Mouse (Mus musculus) left cerebral cortex, adult 2 months (tissue): ENCODE data around the gene Cdkal1. TPM values are rescaled to one million over a fixed set of nuclear protein-coding genes. Genes with fewer than 3 reads are reported as not detected.

Experiments
- DNase-seq, 2 experiments: peaks; one replicate each; pipeline ENCODE4 v3.0.0; 2021 to 2022; ENCODE audit warnings: low spot score in 2 of 2, mixed read lengths in 1 of 2; ENCODE audit errors: extremely low spot score in 1 of 2
- H3K27ac ChIP-seq: fragments of 200-600 bp; 2 replicates; pipeline ENCODE4 v1.8.1; 2022
- H3K4me3 ChIP-seq: fragments of 200-600 bp; 2 replicates; pipeline ENCODE4 v1.8.1; 2022
- CTCF ChIP-seq: fragments of 200-600 bp; IDR thresholded peaks from 2 replicates; pipeline ENCODE4 v1.8.1; 2022; ENCODE audit warnings: antibody characterized with exemption, mild to moderate bottlenecking, moderate library complexity
- intact Hi-C: fragments of 180-260 bp; cut with DNase I; formaldehyde crosslinking; loops from one replicate; pipeline ENCODE4 v1.15.1; 2025
- total RNA-seq, 2 experiments: library from RNA; stranded (reverse); gene quantifications; 2 replicates each; pipeline ENCODE4 v1.2.3; 2021

The Cdkal1 gene
- total RNA-seq, 2 experiments from 2014 or later, result 23.2 to 23.8 TPM

DNA sequence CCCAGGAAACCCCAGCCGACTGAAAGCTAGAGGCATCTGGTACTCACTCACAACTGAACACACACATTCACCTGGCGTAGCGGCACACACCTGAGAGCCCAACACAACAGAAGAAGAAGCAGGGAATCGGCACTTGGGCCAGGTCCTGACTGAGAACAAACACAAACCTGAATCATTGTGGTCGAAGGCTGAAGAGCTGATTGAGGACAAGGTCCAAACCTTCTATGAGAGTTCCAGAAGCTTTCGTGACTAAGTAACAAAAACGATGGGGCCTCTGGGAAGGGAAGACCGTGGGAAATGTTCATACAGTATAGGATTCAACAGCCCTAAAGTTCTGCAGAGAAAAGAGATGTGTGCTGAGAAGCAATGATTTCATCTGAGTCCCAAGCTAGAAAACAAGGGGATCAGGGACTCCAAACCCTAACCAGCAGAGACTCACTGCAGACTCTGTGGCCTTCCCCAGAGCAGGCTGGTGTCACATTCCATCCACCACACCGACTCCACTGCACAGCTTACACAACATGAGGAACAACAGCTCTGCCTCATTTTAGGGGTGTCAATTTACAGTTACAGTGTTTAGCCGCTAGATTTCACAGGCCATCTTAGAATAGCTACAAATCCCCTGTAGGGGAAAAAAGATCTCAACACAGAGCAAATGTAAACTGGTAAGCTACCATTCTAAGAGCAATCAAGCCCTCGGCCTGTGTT is 175.8 kb downstream of the Cdkal1 start:
- H3K27ac ChIP-seq, result no peak overlapping the region
- H3K4me3 ChIP-seq, result no peak overlapping the region
- DNase-seq, result no peak
- intact Hi-C loops, result no loop called here
- no peak for TF ChIP-seq CTCF

GRCm38 (mm10) chr13:29677559-29677958 is 177.9 kb downstream of the Cdkal1 start:
- Histone ChIP-seq H3K4me3 (no peak overlapping the region), H3K27ac (no peak overlapping the region)
- TF ChIP-seq CTCF, result no peak
- intact Hi-C loops, result no loop called here
- no peak for DNase-seq

DNA sequence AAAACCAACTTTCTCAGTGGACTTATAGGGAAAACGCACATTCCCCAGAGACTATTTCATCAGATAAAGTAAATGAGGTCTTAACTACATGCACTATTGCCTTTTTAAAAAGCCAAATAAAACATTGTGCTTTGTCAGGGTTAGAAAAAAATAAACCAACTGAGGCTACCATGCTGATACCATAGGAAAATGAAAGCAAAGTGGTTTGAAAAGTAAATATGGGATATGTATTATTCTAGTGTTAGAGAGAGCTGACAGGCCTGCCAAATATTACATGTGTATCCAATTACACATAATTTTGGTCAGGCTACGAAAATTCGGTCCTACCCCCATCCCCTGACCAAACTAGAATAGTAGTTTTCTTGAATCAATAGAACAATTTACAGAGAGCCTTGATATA is 184.8 kb downstream of the Cdkal1 start:
- intact Hi-C loops, result no loop called here
- Histone ChIP-seq H3K4me3 (no peak overlapping the region), H3K27ac (no peak overlapping the region)
- DNase-seq, result no peak
- no peak for TF ChIP-seq CTCF

DNA sequence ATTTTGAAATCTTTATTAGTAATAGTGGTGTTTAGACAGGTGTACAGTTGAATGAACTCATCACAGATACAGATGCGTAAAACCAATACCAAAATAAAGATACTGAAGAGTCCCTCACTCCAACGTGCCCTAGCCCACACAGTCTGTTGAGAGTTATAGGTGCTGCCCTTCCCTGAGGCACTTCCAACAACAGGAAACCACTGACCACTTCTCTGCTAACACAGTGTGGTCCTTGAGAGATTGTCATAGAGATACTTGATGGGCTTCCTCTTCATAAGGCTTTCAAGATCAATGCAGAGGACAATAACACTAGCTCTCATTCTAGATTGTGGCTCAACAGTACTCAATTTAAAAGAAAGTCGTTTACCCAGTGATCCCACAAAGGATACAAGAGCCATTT is 191.6 kb downstream of the Cdkal1 start:
- intact Hi-C loops, result no loop called here
- TF ChIP-seq CTCF, result no peak
- H3K27ac ChIP-seq, result no peak overlapping the region
- no peak overlapping the region for H3K4me3 ChIP-seq
- no peak for DNase-seq

DNA sequence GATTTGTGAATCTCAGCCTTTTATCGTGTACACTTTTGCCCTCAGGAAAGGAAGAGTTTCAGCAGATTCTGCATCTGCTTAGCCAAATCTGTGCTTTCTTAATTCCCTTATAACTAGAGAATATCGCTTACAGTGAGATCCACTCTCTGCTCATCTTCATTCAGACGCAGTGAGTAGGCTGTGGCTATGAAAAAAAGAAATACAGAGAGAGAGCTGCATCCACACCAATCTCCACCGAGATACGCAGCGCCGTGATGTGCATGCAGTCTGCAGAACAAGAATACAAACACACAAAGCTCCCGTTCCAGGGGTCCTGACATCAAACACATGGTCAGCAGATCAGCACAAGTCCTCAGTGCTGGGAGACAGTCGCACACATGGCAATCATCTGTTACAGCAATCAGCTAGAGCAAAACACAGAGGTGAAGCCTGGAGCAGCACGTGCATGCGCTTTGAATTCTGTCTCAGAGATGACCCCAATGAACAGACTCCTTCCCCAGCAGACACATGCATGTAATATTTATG is 199.6 kb downstream of the Cdkal1 start:
- H3K27ac ChIP-seq, result no peak overlapping the region
- no peak for DNase-seq
- TF ChIP-seq CTCF, result no peak
- no peak overlapping the region for H3K4me3 ChIP-seq
- intact Hi-C loops, result no loop called here

- intact Hi-C loops, result no loop called here
Measured at GRCm38 (mm10) chr13:29653407-29653806, 202.1 kb downstream of the Cdkal1 start.

GRCm38 (mm10) chr13:29652791-29653190 is 202.7 kb downstream of the Cdkal1 start:
- Histone ChIP-seq H3K27ac (no peak overlapping the region), H3K4me3 (no peak overlapping the region)
- no peak for TF ChIP-seq CTCF
- DNase-seq, result no peak
- intact Hi-C loops, result no loop called here

More at GRCm38 (mm10) chr13:29653407-29653806, 202.1 kb downstream of the Cdkal1 start:
- Histone ChIP-seq H3K4me3 (no peak overlapping the region), H3K27ac (no peak overlapping the region)
- TF ChIP-seq CTCF, result no peak
- no peak for DNase-seq

DNA sequence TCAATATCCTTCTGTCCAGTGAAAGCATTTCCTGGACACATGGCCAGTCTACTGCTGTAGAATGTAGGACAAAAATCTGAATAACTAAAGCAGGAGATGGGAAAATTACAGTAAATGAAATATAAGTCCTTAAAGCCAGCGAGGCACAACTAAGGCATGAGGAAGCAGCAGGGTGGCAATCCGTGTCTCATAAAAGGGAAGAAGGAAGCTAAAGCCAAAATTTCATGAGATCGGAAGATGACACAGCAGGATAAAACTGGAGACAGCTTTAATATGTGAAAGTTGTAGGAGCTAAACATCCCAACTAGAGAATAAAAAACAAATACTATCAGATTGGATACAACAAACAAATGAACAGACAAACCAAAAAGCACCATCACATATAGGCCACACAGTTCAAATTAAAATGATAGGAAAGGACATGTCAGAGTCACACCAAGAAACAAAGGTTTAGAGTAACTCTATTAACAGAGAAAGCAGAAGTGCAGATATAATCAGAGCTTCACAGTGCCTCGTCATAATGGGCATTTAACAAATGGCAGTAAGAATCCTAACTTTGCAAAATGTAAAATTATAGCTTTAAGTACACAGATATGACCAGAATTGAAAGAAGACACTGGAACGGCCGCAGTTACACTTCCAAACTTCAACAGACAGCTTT is 204.8 kb downstream of the Cdkal1 start:
- no peak overlapping the region for H3K27ac ChIP-seq
- no peak for TF ChIP-seq CTCF
- H3K4me3 ChIP-seq, result no peak overlapping the region
- DNase-seq, result no peak
- intact Hi-C loops, result no loop called here

- TF ChIP-seq CTCF, result no peak
- Histone ChIP-seq H3K27ac (no peak overlapping the region), H3K4me3 (no peak overlapping the region)
- DNase-seq, result no peak
- intact Hi-C loops, result no loop called here
Measured at GRCm38 (mm10) chr13:29649593-29649992, 205.9 kb downstream of the Cdkal1 start.

DNA sequence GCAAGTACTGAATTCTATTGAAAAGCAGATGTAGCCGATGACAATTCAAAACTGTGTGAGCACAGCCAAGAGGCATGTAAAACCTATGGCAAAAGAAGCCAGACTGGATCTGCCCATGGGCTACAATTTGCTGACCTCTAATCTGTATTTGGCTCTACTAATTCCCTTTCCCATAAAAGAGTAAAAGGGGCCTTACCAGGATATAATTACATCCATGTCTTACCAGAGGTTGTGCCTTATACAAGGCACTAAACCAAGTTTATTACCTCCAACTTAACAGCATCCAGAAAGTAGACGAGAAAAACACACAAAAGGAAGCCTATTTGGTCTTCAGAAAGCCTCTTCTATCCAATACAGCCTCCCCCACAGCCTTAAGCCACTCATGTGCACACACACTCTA is 213.2 kb downstream of the Cdkal1 start:
- no peak for DNase-seq
- intact Hi-C loops, result no loop called here
- TF ChIP-seq CTCF, result no peak
- Histone ChIP-seq H3K27ac (no peak overlapping the region), H3K4me3 (no peak overlapping the region)

GRCm38 (mm10) chr13:29641200-29641599 is 214.3 kb downstream of the Cdkal1 start:
- Histone ChIP-seq H3K27ac (no peak overlapping the region), H3K4me3 (no peak overlapping the region)
- no peak for TF ChIP-seq CTCF
- no peak for DNase-seq
- intact Hi-C loops, result no loop called here

DNA sequence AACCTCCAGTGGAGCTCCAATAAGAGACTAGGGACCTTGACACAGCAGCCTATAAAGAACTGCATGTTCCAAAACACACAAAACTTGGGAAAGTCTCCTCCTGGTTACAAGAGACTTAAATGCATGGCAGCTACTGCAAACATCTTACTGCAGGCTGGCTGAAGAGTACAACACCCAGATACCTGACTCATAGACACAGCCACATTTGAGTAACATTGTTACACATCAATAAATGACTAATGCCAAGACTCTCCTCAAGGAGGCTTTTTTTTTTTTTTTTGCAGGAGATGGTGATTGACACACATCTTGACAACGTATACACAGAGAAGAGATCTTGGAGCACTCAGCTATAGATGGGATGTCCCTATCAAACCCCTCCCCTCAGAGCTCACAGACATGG is 215.3 kb downstream of the Cdkal1 start:
- intact Hi-C loops, result no loop called here
- H3K27ac ChIP-seq, result no peak overlapping the region
- DNase-seq, result no peak
- H3K4me3 ChIP-seq, result no peak overlapping the region
- TF ChIP-seq CTCF, result no peak

DNA sequence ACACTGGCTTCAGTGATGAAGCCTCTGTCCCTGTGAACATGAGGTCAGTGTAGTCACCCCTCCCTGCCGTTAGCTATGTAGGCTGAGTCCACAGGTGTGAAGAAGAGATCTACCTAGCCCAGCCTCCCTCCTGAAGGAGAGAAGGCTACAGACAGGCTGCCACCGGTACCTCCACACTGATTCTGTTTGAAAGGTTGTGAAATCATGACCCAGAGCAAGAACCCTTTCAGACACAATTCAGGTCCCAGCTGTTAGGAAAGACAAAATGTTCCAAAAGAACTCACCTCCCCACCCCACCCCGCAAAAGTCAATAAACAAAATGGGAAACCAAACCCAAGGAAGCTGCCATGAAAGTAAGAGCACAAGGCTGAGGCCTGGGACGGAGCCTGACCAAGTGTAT is 217.2 kb downstream of the Cdkal1 start:
- intact Hi-C loops, result no loop called here
- H3K27ac ChIP-seq, result no peak overlapping the region
- no peak for DNase-seq
- no peak for TF ChIP-seq CTCF
- no peak overlapping the region for H3K4me3 ChIP-seq
